Mouse (Mus musculus): ENCODE measurements at regions not wholly inside any gene's neighbourhood (a gene's known extent, or its start where the extent isn't known, plus 50 kb on each side); places are given as distances from the start of the nearest gene placed in this dataset.

DNA sequence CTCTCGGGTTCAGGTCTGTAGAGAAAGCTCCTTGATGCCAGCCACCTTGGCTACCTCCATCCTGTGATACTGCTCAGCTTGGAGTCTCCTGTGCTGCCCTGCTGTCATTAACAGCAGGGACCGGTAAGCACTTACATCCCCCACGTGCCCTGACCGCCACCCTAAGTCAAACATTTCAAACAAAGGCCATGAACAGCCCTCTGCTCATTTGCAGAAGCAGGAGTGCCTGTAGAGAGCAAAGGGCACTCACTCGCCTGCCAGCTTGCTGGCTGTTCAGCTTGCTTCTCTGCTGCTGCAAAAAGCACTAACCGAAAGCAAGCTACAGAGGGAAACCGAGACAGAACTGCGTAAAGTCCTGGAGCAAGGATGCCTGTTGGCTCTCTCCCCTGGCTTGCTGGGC, 61.8 kb upstream of the Thy1 start:
- no peak for DNase-seq (ENCODE audit: low spot score)

DNA sequence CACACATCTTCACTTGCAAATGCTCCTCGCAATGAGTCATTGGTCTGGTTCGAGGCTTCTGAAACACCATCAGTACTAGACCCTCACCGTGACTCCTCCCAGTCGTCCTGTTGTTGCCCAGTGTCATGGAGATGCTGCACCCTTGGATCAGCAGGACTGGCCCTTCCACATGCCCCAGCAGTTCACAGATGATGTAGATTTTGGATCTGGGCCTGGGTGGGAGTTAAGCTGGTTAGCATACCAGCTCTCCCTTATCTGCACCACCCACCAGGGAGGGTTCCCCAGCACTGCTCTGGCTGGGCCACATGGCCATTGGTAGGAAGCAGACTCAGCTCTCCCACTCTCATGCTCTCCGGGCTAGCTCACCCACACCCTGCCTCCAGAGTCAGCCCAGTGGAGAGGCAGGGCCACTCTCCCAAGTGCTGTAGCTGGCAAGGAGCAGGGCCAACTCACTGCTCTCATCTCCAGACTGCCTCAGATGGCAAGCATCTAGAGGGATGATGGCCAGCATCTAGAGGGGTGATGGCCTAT, 60.8 kb upstream of the Thy1 start:
- no peak for DNase-seq (ENCODE audit: low spot score)

DNA sequence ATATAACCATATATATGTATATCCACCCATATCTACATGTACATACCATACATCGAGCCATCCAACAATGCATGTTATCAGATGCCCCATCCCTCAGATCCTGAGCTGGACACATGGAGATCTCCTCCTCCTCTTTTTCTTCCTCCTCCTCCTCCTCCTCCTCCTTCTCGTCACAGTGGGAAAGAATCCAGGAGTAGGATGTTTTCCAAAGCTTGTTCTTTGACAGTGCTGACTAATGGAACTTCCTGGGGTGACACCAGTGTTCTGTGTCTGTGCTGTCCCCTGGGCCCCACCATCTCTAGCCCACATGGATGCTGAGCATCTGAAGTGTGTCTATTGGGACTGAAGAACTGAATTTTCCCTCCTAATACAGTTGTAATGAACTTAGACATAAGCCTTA, 60.0 kb upstream of the Thy1 start:
- no peak for DNase-seq (ENCODE audit: low spot score)

DNA sequence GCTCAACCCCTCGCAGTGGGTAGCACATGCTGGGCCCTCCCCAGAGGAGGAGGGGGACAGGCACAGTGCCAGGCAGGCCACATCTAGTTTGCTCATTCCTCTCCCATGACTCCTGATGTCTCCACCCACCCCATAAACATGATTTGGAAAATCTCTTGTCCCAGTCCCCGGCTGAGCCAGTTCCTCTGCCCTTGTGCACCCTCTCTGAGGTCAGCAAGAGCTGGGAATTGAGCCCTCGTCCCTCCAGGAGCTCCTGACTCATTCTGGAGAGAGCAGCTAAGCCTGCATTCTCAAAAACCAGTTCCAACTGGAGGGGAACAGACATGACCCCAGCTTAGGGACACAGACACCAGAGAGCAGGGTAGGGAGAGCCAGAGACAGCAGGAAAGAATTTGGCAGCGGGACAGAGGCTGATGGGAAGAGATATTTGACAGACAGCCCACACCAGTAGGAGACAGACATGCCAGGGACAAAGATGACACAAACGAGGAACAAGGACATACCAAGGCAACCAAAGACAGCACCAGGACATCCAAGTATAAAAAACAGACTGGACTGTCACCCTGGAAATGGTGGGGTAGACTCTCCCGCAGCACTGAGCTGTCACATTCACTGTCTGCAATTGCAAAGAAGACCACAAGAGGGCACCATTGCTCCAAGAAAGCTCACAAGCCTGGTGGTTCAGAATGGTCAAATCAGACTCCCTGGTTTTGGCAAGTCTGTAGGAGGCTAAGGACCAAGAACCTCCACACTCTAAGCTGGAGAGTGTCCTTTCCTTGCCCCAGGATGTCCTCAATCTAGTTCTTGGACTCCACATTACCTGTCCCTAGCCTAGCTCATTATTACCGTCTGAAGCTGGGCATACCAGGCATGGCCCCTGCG, 58.8 kb upstream of the Thy1 start:
- no peak for DNase-seq (ENCODE audit: low spot score)

- DNase-seq (ENCODE audit: low spot score) = no peak
Measured at GRCm38 (mm10) chr9:43987957-43988356, 55.2 kb upstream of the Thy1 start.

- DNase-seq (ENCODE audit: low spot score) = no peak
Measured at GRCm38 (mm10) chr9:43988981-43989860, 54.0 kb upstream of the Thy1 start.

DNA sequence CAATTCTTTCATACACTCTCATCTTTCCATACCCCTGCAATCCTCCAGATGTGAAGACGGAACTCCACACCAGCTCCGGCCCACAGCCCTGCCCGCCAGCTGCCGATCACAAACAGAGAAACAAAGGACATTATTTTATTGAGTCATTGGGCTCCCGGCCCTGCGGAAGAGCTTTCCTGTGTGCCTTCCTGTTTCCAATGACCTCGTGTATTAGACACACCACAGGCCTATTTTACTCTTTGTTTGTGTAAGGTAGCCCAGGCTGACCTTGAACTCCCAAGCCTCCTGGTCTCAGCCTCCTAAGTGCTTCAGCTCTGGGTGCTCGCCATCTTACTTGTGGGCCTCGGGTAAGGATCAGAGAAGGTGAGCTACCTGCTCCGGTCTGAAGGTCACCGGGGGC, 53.1 kb upstream of the Thy1 start:
- no peak for DNase-seq (ENCODE audit: low spot score)

DNA sequence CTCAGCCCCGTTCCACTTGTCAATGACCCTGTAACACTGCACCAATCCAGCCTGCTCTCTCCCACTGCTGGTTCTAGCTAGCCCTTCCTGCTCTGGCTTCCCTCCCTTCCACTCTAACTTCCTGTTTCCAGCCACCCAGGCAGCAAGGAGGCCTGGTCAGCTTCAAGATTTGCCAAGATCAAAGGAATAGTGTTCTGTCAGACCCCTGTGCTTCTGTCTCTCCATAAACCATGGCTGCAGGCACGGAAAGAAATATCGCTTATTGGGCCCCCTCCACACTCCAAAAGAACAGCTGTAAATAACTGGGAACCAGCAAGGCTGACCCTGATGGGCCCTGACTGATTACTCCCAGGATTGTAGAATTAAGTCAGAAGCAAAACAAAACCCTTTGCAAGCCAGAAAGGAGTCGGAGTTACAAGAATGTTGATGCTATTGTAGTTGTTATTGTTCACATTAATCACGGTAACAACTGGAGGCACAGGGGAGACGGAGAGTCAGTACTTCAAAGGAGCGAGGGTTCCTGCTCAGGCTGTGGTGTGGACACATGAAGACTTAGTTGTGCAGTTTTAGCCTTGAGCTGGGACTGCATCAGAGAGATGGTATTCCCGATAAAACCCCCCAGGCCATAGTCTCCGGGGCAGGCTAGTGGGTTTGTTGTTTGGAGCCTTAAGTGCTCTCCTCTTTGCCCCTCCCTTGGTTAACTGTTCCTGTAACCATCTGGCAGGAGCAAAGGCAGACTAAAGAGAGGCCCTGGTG, 49.8 kb upstream of the Thy1 start:
- no peak for DNase-seq (ENCODE audit: low spot score)
